Mouse (Mus musculus): Measurements from ENCODE around the gene Dkk3.

Dkk3 gene

DNA sequence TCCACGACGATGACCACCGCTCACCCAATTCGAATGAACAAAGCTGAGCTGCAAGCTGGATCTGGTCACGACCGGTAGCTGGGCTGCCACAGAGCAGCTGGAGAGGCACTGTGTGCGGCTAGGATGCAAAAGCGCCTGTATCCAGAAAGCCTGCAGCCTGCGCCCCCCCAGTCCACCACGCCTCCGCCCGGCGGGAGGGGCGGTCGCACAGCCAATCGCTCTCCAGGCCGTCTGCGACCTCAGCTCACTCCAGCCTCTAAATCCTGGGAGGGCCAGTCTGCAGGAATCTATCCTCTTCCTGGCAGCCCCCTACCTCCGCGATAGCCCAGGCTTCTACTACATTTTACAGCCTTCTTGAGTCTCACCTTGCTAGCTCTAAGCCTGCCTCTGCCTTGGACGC, at the start of gene Dkk3:
Gene Dkk3 (minus strand): TSS at position 116 of the 400 bp plus-strand sequence.
- no peak for DNase-seq (ENCODE audit: low spot score)

DNA sequence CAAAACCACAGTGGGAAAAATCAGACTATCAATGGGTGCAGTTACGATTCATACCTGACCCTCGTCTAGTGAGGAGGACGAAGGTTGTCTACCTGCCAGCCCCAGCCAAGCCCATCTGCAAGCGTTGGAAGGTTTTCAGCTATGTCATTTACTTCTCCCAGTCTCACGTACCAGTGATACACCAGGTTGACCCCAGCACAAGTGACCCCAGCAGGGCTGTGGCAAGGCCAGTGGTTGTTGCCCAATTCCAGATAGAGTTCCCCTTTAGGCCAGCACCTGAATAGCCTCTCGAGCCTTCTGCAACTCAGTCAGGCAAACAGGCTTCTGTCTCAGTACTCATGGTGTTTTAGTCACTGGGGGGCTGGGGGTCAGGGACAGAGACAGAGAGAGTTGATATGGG, 48.9 kb upstream of the Dkk3 start:
- DNase-seq (ENCODE audit: low spot score): no peak

DNA sequence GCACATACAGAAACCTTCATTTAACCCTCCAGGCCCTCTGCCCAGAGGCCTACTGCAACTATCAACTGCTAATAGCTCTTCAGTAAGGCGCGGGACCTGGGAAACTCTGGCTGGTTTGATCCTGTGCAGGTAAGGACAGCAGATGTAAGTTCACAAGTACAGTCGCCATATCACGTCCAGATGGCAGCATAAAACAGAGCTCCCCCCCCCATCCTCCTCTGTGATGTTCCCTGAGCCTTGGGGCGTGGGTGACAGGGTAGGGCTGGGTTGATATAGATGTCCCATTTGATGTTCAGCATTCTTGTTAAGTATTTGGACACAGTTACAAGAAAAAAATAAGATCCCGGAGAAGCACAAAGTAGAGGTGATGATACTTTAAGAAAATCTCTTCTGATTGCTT, 46.7 kb upstream of the Dkk3 start:
- DNase-seq (ENCODE audit: low spot score): no peak

DNA sequence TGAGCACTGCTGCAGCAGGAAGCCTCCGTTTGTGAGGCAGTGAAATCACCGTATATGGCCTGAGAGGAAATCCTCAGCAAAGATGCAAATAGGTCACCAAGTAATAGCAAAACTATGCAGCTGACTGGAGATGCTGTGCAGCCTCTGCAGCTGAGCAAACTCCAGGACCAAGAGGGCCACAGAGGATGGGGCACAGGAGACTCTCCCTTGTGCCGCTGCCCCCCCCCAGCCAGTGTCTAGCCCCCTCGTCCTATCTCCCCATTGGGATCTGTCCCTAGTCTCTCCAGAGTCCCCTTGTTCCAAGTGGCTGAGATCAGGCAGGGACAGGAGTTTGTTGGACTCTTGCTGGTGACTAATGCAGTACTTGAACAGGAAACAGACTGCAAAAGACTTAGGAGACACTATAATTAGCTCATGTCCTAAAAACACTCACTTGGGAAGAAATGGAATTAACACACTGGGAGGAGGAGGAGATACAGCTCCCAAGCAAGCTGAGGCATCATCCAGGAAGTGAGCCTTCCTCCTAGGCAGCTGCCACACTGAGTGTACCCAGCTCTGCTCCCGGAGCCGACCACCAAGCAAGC, 45.6 kb upstream of the Dkk3 start:
- no peak for DNase-seq (ENCODE audit: low spot score)

DNA sequence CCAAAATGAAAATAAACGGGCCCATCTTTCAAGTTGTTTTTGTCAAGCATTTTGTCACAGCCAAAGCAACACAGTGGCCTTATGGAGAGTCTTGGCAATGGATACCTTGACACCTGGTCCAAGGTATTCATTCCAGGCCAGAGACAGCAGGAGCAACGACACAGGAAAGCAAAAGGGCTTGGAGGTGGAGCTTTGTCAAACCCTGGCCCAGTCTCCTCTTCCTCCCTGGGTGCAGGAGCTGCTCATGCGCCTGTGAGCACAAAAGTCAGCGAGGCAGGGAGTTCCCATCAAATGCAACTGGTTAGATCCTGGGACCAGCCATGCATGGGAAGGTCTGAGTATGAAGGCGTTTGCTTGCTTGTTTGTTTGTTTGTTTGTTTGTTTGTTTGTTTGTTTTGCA, 45.1 kb upstream of the Dkk3 start:
- no peak for DNase-seq (ENCODE audit: low spot score)

DNA sequence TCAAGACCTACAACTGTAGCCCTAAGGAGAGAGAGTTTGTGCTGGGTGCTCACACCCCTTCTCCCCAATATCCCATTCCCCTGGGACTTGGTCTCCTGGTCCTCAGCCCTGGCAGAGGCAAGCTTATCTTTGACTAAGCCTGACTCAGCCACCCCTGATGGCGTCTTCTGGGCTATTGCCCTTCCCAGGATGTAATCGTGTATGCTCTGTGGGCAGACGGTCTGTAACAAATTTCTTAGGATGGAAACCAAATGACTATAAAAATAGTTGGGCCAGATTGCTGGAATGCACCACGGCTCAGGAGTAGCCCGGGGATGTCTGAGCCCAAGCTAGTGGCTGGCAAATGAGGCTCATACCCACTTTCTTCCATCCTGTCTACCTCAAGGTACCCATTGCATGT, 44.0 kb upstream of the Dkk3 start:
- no peak for DNase-seq (ENCODE audit: low spot score)

DNA sequence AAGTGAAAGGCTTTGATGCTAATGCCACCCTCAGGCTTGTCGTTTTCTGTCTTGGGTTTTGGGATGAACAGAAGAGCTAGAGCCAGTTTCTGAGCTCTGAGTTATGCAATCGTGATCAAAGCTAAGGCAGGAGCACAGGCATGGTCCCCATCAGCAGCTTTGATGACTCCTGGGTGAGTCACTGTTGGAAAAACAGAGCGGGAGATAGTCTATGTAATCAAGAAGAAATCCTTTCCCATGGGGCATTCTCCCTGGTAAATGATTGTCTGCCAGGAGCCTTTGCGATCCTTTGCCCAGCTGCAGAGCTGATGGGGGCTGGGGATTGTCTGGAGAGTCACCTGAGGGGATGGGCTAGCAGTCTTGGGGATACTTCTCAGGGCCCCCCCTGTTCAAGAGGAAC, 43.3 kb upstream of the Dkk3 start:
- no peak for DNase-seq (ENCODE audit: low spot score)

DNA sequence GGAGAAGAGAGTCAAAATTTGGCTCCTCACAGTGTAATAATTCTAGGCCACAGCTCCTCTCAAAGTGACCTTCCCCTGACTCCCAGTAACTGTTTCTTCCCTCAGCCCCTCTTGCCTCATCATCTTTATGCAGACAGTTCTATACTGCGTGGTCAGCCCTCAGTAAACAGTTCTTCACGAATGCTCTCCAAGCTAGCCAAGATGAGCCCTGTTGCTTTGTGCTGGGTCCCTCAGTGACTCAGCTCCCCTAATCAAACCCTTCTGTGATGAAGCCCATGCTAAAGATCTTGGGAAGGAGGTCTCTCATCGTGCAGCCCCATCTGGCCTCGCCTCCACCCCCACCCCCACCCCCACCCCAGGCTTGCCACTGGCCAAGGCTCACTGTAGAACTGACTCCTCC, 41.9 kb upstream of the Dkk3 start:
- DNase-seq (ENCODE audit: low spot score): no peak

DNA sequence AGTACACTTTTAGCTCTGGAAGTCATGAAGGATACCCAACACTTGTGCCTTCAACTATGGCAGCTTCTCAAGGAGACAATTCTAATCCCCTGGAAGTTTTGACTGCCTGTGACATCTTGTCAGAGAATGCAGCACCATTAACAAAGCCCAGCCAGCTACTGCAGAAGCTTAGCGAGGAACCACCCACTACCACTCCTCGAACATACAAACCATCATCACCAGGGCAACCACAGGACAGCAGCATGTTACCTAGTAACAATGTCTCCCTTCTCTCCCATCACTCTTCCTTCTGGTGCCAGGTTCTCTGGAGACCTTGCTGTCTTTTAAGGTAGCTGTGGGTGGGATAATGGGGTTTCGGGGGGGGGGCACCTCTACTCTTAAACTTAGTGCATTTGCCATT, 40.5 kb upstream of the Dkk3 start:
- DNase-seq (ENCODE audit: low spot score): no peak

DNA sequence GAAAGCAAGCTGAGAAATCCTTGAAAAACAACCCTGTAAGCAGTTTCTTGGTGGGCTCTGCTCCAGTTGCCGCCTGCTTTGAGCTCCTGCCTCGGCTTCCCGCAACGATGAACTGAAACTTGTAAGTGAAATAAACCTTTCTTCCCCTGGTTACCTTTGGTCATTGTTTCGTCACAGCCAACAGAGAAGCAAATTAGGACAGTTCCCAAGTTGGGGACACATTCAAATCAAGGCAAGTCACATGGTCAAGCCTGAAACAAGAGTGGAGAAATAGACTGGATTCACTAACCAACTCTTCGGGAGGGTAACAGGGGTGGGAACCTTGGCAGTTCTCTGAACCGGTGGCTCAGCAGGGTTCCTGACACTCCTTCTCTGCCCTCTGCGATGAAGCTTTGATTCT, 38.6 kb upstream of the Dkk3 start:
- DNase-seq (ENCODE audit: low spot score): no peak

DNA sequence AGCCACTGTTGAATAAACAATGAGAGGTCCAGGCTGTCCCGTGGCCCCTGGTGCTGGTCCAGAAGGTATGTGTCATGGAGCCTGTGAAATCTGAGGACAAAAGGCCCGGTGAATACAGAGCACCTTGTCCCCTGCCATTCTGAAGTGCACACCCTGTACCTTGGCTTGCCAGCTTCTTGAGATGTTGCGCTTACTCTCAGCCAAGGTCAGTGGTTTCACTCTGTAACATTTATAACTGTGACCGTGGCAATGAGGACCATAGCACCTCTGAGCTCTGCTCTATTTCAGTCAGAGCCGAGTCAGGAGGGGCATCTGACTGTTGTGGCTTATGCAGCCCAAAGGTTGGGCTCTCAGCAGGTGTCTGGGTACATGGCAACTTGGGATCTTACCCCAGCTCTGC, 35.4 kb upstream of the Dkk3 start:
- DNase-seq (ENCODE audit: low spot score): no peak

DNA sequence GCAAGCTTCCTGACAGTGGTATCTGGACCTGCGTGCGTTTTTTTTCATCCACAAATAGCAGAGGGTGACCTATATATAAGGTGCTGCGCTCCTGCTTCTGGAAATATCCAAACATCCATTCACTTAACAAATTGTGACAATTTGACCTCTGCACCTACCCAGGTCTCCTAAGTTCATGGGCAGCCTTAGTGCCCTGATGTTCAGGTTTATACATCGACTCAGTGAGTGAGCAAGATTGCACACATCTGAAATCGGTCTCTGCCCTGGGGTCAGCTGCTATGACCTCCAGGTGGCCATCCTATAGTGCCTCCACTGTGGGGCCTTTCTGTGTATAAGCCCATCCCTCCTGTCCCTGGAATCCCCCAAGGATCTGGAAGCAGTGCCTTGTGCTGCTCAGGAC, 33.9 kb upstream of the Dkk3 start:
- no peak for DNase-seq (ENCODE audit: low spot score)

DNA sequence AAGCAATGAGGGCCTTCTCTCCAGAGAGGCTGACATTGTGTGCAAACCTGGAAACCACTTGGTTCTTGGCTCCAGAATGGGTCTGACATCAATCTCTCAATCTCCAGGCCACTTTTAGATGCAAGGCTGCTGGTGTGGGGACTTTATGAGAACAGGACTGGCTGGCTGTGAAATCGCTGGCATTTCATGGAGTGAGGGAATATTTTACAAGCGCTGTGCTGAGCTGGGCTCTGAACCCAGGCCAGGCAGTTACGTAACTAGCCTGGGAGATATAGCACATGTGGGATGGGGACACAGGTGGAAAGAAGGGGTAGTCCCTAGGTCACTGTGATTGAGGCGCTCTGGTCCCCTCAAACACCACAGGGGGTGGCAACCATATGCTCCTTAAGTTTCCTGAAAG, 33.4 kb upstream of the Dkk3 start:
- no peak for DNase-seq (ENCODE audit: low spot score)

DNA sequence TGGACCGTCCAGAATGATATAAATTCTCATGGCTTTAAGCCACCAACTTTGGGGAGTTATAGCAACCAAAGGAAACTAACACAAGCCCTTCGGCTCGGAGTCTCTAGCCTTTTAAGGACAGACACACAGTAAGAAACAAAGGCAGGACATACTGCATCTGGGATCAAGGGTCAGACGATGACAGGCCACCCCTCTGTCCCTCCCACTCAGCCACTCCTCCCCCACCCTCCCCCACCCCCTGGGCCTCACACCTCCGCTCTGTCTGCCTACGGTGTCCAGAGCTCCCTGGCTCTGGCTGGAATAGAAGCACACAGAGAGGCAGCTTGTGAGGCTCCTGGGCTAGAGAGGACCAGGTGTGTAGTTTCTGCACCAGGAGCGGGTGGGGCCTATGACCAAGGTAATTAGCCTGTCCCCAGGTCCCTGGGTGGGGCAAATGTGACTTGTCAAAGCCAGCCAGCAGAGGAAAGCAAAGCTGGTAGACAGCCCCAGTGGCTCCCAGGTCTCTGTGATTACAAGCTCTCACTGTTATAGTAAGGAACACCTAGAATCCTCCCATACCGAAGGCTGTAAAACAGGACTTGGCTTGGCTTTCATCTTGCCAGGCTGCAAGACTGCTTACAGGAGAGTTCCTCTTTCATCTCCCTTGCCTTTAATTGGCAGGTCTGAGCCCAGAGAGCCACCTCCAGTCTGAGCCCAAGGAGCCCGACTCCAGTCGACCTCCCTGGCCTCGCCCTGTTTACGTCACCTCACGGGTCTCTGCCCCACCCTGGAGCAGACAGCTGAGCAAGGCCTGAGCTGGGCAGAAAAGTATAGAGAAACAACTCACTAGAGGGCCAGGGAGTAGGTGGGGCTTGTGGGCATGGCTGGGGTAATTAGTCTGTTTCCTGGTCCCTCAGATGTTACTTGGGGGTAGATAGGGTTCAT, 28.9 kb upstream of the Dkk3 start:
- no peak for DNase-seq (ENCODE audit: low spot score)

DNA sequence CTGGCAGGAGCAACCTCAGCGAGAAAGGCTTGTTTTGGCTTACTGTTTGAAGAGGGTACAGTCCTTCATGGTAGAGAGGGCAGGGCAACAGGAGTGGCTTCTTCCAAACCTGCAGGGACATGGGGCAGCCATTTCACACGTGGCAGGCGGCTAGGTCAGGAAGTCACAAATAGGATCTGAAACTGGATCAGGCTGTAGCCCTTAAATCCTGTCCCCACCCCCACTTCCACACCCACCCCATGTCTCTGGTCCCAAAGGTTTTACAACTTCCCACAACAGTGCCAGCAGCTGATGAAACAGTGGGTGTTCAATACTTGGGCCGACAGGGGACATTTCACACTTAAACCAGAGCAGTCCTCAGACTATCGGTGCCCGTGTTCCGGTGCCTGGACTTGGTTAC, 28.0 kb upstream of the Dkk3 start:
- no peak for DNase-seq (ENCODE audit: low spot score)

DNA sequence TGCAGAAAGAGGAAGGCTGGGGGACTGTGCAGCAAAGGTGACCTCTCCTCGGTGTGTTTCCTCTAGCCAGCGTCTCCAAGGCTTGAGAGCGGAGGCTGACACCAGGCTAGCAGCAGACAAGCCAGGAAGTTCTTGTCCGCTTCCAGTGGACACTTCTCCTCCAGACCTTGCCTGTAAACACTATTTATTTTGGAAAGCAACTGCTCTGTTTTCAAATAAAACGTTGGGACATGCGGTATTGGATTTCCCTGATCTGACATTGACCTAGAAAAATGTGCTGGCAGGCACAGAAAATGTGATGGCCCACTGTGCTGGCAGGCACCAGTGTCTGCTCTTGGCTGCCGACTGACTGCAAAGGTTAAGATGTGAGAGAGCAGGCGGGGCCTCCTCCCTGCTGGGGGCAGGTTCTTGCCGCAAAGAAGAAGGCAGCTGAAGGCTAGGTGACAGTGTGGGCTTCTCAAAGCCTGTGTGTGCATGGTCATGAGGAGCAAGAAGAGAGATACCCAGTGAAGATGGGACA, 26.4 kb upstream of the Dkk3 start:
- no peak for DNase-seq (ENCODE audit: low spot score)

DNA sequence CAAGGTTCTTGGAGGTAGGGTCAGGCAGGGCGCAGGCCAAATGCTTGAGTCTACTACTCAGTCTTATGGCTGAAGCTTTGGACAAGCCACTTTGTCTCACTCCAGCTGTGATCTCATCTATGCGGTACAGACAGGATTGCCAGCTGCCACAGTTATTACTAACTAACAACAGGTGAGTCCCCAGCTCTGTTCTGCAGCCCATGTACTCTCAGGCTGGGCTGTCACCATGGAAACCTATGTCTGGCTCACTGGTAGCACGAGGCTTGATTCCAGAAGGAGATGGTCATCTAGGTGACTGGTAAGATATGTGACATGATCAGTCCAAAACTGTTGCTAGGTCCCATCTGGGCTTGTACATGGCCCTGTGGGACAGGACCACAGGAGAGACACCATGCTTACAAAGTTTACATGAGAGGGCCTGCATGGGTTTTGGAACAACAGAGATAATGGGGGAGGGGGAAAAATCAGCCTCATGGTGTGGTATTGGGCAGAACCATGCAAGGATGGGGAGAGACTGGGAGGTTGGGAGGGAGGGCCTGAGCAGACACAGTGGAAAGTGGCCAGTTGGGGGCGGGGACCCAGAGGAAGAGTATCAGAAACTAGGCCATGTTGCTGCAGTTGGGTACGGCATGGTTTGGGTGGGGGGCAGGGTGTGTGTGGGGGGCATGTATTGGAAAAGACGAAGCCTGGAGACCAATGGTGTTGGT, 25.8 kb upstream of the Dkk3 start:
- no peak for DNase-seq (ENCODE audit: low spot score)

DNA sequence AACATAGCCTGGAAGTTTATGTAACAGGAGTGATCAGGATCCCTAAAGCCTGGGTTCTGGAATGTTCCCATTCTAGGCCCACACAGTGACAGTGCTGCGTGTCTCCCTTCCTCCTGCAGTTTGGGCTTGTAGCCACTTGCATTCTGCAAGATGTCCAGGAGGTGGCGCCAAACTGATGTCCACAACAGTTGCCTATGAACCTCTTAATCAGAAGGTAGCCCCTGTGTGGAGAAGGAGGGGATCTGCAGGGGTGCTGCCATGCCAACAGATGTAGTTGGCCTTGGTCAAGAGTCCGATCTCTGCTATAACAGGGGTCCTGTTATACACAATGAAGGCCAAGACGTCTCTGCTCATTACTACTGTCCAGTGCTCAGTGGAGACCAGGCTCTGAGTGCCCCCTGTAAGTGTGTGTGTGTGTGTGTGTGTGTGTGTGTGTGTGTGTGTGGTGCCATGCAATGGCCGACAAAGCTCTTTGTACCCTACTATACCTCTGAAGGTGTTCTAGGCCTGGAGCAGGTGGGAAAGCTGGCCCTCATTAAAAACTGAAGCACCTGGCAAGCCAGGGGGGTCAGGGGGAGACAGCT, 24.5 kb upstream of the Dkk3 start:
- peak; percentile 60 for DNase-seq (ENCODE audit: low spot score)

DNA sequence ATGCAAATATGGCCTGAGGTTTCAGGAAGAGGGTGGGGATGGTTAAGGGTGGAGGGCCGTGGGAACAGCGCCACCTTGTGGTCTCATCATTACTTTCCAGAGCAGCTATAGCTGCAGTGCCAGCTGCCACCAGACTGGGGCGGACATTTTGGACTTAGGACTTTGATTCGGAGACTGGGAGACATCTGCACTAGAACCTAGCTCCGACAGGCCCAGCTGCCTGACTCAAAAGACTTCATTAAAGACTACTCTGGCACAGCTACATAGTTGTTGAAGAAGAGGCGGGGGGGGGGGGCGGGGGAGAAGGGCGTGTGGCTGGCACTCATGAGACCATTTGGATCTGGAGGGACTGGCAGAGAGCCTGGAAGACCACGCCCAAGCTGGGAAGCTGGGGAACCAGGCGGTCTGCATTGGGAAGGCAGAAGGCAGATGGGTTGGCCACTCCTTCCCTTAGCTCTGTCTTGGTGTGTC, 21.4 kb upstream of the Dkk3 start:
- DNase-seq (ENCODE audit: low spot score): peak; percentile 38

DNA sequence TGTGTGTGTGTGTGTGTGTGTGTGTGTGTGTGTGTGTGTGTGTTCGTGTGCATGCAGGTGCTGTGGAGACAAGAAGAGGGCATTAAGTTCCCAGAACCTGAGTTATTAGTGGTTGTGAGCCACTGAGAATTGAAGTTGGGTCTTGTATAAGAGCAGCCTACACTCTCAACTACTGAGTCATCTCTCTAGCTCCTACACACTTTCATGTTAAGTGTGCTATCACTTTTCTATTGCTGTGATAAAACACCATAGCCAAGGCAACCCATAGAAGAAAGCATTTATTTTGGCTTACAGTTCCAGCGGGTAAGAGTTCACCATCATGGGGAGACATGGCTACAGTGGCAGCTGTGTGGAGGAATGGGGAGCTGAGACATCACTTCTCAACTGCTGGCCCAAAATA, 17.8 kb upstream of the Dkk3 start:
- no peak for DNase-seq (ENCODE audit: low spot score)

DNA sequence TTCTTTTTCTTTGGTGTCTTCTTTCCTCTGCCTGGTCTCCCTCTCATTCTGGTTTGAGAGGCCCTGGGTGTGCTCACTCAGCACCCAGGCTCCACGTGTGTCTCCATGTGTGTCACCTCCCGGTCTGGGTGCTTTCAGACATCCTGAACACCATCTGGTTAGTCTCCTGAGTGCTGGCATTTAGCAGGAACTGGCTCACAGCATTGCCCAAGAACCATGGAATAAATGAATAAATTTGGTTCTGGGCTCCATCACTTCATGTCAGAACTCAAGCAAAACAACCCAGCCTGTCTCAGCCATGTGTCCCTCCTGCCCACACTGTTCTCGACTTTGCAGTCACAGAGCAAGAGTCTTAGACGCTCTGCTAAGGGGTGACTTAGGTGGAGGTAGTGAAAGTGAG, 13.8 kb upstream of the Dkk3 start:
- no peak for DNase-seq (ENCODE audit: low spot score)

DNA sequence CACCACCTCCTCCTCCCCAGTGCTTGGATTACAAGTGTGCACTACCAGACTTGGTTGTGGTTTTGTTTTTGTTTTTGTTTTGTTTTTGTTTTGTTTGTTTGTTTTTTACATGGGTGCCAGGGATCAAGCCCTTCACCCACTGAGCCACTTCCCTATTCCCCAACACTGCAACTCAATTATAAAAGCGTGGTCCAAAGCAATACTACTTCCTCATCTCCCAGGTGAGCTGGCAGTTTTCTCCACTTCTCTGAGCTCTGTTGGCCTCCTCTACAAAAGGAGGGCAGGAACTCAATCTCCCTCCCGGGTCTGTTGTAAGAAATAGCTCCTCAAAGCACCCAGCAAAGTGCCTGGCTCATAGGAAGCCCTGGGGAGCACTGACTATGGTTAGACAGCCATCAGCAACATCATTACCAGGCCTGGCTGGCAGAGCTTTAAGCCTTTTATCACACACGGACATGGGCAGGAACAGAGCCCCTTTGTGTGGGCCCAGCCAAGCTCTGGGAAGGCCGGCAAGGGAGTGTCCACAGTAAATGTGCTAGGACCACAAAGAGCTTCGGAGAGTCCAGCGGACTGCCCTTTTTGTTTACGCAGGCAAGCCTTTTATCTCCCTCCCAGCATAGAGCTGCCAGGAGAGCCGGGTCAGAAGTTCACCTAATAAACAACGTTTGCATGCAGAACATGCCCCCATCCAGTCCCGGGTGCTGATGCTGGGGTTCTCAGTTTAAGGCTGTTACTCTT, 11.3 kb upstream of the Dkk3 start:
- DNase-seq (ENCODE audit: low spot score): no peak

All from c-Kit-positive CD71-positive TER-119-positive erythroid progenitor cells, embryonic 14.5 days (primary cell).